Mouse (Mus musculus): ENCODE results near the gene Fgfr3. TPM values are rescaled to one million over a fixed set of nuclear protein-coding genes. Genes with fewer than 3 reads are reported as not detected.

The Fgfr3 gene
- polyA plus RNA-seq, 1 experiment: not detected

GRCm38 (mm10) chr5:33684932-33685331 is 36.5 kb upstream of the Fgfr3 start:
- WGBS: 88% methylated on average over 4 of the region's 4 CpGs
- Histone ChIP-seq H3K4me1 (ENCODE audit: control insufficient read depth, insufficient read depth, low read length) (peaks cover 14% of the 10 kb centered on the region), H3K27ac (ENCODE audit: insufficient read depth, low read depth, low read length) (no peak overlapping the region), H3K4me3 (ENCODE audit: insufficient read depth, low read depth, low read length) (no peak overlapping the region)
- TF ChIP-seq POLR2A (IDR thresholded peaks at IDR 0.05; ENCODE audit: insufficient read depth, low read depth, low read length) (no peak), CTCF (IDR thresholded peaks at IDR 0.05; ENCODE audit: insufficient read depth, low read depth, low read length) (no peak)

- Histone ChIP-seq H3K27ac (ENCODE audit: insufficient read depth, low read depth, low read length) (no peak overlapping the region), H3K4me3 (ENCODE audit: insufficient read depth, low read depth, low read length) (no peak overlapping the region), H3K4me1 (ENCODE audit: control insufficient read depth, insufficient read depth, low read length) (peaks cover 15% of the 10 kb centered on the region)
- TF ChIP-seq CTCF (IDR thresholded peaks at IDR 0.05; ENCODE audit: insufficient read depth, low read depth, low read length): no peak
- no peak for TF ChIP-seq POLR2A (IDR thresholded peaks at IDR 0.05; ENCODE audit: insufficient read depth, low read depth, low read length)
- 75% methylated on average over 4 of the region's 4 CpGs for WGBS
These were observed 34.3 kb upstream of the Fgfr3 start for GRCm38 (mm10) chr5:33687142-33687541.

GRCm38 (mm10) chr5:33688278-33689220 is 32.9 kb upstream of the Fgfr3 start:
- H3K4me1 ChIP-seq (ENCODE audit: control insufficient read depth, insufficient read depth, low read length): peaks cover 19% of the 10 kb centered on the region
- TF ChIP-seq POLR2A (IDR thresholded peaks at IDR 0.05; ENCODE audit: insufficient read depth, low read depth, low read length) (no peak), CTCF (IDR thresholded peaks at IDR 0.05; ENCODE audit: insufficient read depth, low read depth, low read length) (no peak)
- 77% methylated on average over 14 of the region's 14 CpGs for WGBS
- no peak overlapping the region for H3K27ac ChIP-seq (ENCODE audit: insufficient read depth, low read depth, low read length)
- no peak overlapping the region for H3K4me3 ChIP-seq (ENCODE audit: insufficient read depth, low read depth, low read length)

GRCm38 (mm10) chr5:33689221-33689844 is 32.1 kb upstream of the Fgfr3 start:
- no peak overlapping the region for H3K4me3 ChIP-seq (ENCODE audit: insufficient read depth, low read depth, low read length)
- H3K4me1 ChIP-seq (ENCODE audit: control insufficient read depth, insufficient read depth, low read length): peaks cover 19% of the 10 kb centered on the region
- 34% methylated on average over 20 of the region's 20 CpGs for WGBS
- no peak for TF ChIP-seq CTCF (IDR thresholded peaks at IDR 0.05; ENCODE audit: insufficient read depth, low read depth, low read length)
- TF ChIP-seq POLR2A (IDR thresholded peaks at IDR 0.05; ENCODE audit: insufficient read depth, low read depth, low read length): no peak
- H3K27ac ChIP-seq (ENCODE audit: insufficient read depth, low read depth, low read length): no peak overlapping the region

- WGBS: 70% methylated on average over 11 of the region's 11 CpGs
- H3K4me3 ChIP-seq (ENCODE audit: insufficient read depth, low read depth, low read length): no peak overlapping the region
- H3K4me1 ChIP-seq (ENCODE audit: control insufficient read depth, insufficient read depth, low read length): peaks cover 19% of the 10 kb centered on the region
- H3K27ac ChIP-seq (ENCODE audit: insufficient read depth, low read depth, low read length): no peak overlapping the region
- TF ChIP-seq CTCF (IDR thresholded peaks at IDR 0.05; ENCODE audit: insufficient read depth, low read depth, low read length): no peak
- no peak for TF ChIP-seq POLR2A (IDR thresholded peaks at IDR 0.05; ENCODE audit: insufficient read depth, low read depth, low read length)
These were observed 31.4 kb upstream of the Fgfr3 start for GRCm38 (mm10) chr5:33689852-33690645.

GRCm38 (mm10) chr5:33692393-33692792 is 29.1 kb upstream of the Fgfr3 start:
- no peak overlapping the region for H3K4me3 ChIP-seq (ENCODE audit: insufficient read depth, low read depth, low read length)
- H3K4me1 ChIP-seq (ENCODE audit: control insufficient read depth, insufficient read depth, low read length): peaks cover 22% of the 10 kb centered on the region
- WGBS: 41% methylated on average over 24 of the region's 24 CpGs
- H3K27ac ChIP-seq (ENCODE audit: insufficient read depth, low read depth, low read length): no peak overlapping the region
- no peak for TF ChIP-seq CTCF (IDR thresholded peaks at IDR 0.05; ENCODE audit: insufficient read depth, low read depth, low read length)
- TF ChIP-seq POLR2A (IDR thresholded peaks at IDR 0.05; ENCODE audit: insufficient read depth, low read depth, low read length): no peak

- no peak overlapping the region for H3K4me3 ChIP-seq (ENCODE audit: insufficient read depth, low read depth, low read length)
- H3K27ac ChIP-seq (ENCODE audit: insufficient read depth, low read depth, low read length): no peak overlapping the region
- TF ChIP-seq POLR2A (IDR thresholded peaks at IDR 0.05; ENCODE audit: insufficient read depth, low read depth, low read length): no peak
- TF ChIP-seq CTCF (IDR thresholded peaks at IDR 0.05; ENCODE audit: insufficient read depth, low read depth, low read length): no peak
- H3K4me1 ChIP-seq (ENCODE audit: control insufficient read depth, insufficient read depth, low read length): peaks cover 28% of the 10 kb centered on the region
- WGBS: 86% methylated on average over 9 of the region's 9 CpGs
These were observed 27.0 kb upstream of the Fgfr3 start for GRCm38 (mm10) chr5:33694461-33694847.

- H3K27ac ChIP-seq (ENCODE audit: insufficient read depth, low read depth, low read length): no peak overlapping the region
- 5% methylated on average over 70 of the region's 71 CpGs for WGBS
- TF ChIP-seq POLR2A (IDR thresholded peaks at IDR 0.05; ENCODE audit: insufficient read depth, low read depth, low read length) (no peak), CTCF (IDR thresholded peaks at IDR 0.05; ENCODE audit: insufficient read depth, low read depth, low read length) (no peak)
- H3K4me3 ChIP-seq (ENCODE audit: insufficient read depth, low read depth, low read length): peak overlapping the region; percentile 50
- peaks cover 23% of the 10 kb centered on the region for H3K4me1 ChIP-seq (ENCODE audit: control insufficient read depth, insufficient read depth, low read length)
These were observed 26.4 kb upstream of the Fgfr3 start for GRCm38 (mm10) chr5:33694848-33695717.
